Mouse (Mus musculus): ENCODE data around the gene Hivep2. TPM values are rescaled to one million over a fixed set of nuclear protein-coding genes. Genes with fewer than 3 reads are reported as not detected.

The Hivep2 gene
- polyA plus RNA-seq, 1 experiment from 2014 or later: 6.3 TPM

GRCm38 (mm10) chr10:14101966-14102365 is 136.1 kb downstream of the Hivep2 start:
- ATAC-seq: no peak
- Histone ChIP-seq H3K27me3 (no peaks in the 10 kb centered on the region), H3K36me3 (no peaks in the 10 kb centered on the region), H3K4me3 (replicated peaks) (no peak overlapping the region), H3K4me2 (replicated peaks) (no peak overlapping the region), H3K9ac (replicated peaks) (no peak overlapping the region), H3K27ac (no peak overlapping the region), H3K4me1 (replicated peaks) (no peaks in the 10 kb centered on the region), H3K9me3 (no peaks in the 10 kb centered on the region)
- 84% methylated on average over 5 of the region's 5 CpGs for WGBS

- Histone ChIP-seq H3K27ac (no peak overlapping the region), H3K36me3 (no peaks in the 10 kb centered on the region), H3K4me2 (replicated peaks) (no peak overlapping the region), H3K9me3 (no peaks in the 10 kb centered on the region), H3K4me1 (replicated peaks) (no peaks in the 10 kb centered on the region), H3K27me3 (no peaks in the 10 kb centered on the region), H3K4me3 (replicated peaks) (no peak overlapping the region), H3K9ac (replicated peaks) (no peak overlapping the region)
- 82% methylated on average over 7 of the region's 7 CpGs for WGBS
- ATAC-seq: no peak
Observed at GRCm38 (mm10) chr10:14107980-14108671, 142.3 kb downstream of the Hivep2 start.

- Histone ChIP-seq H3K27ac (no peak overlapping the region), H3K4me3 (replicated peaks) (no peak overlapping the region), H3K9me3 (no peaks in the 10 kb centered on the region), H3K36me3 (no peaks in the 10 kb centered on the region), H3K27me3 (no peaks in the 10 kb centered on the region), H3K9ac (replicated peaks) (no peak overlapping the region), H3K4me1 (replicated peaks) (no peaks in the 10 kb centered on the region), H3K4me2 (replicated peaks) (no peak overlapping the region)
- 90% methylated on average over 4 of the region's 4 CpGs for WGBS
- ATAC-seq: no peak
Observed at GRCm38 (mm10) chr10:14115846-14116245, 150.0 kb downstream of the Hivep2 start.

- no peak overlapping the region for H3K4me3 ChIP-seq (replicated peaks)
- H3K4me1 ChIP-seq (replicated peaks): no peaks in the 10 kb centered on the region
- H3K9ac ChIP-seq (replicated peaks): no peak overlapping the region
- no peaks in the 10 kb centered on the region for H3K9me3 ChIP-seq
- no peak overlapping the region for H3K27ac ChIP-seq
- no peak overlapping the region for H3K4me2 ChIP-seq (replicated peaks)
- WGBS: 90% methylated on average over 5 of the region's 5 CpGs
- no peaks in the 10 kb centered on the region for H3K27me3 ChIP-seq
- ATAC-seq: no peak
- H3K36me3 ChIP-seq: no peaks in the 10 kb centered on the region
Observed at GRCm38 (mm10) chr10:14116978-14117377, 151.1 kb downstream of the Hivep2 start.

GRCm38 (mm10) chr10:14119201-14119600 is 153.3 kb downstream of the Hivep2 start:
- Histone ChIP-seq H3K9me3 (no peaks in the 10 kb centered on the region), H3K9ac (replicated peaks) (no peak overlapping the region), H3K36me3 (no peaks in the 10 kb centered on the region), H3K4me3 (replicated peaks) (no peak overlapping the region), H3K4me2 (replicated peaks) (no peak overlapping the region), H3K27me3 (no peaks in the 10 kb centered on the region), H3K4me1 (replicated peaks) (no peaks in the 10 kb centered on the region), H3K27ac (no peak overlapping the region)
- no peak for ATAC-seq
- WGBS: 93% methylated on average over 5 of the region's 5 CpGs

- WGBS: 95% methylated on average over 3 of the region's 3 CpGs
Observed at GRCm38 (mm10) chr10:14120512-14120911, 154.6 kb downstream of the Hivep2 start.

GRCm38 (mm10) chr10:14127826-14128225 is 162.0 kb downstream of the Hivep2 start:
- H3K4me3 ChIP-seq (replicated peaks): no peak overlapping the region
- H3K27ac ChIP-seq: no peak overlapping the region
- no peak for ATAC-seq
- 95% methylated on average over 12 of the region's 12 CpGs for WGBS
- no peaks in the 10 kb centered on the region for H3K27me3 ChIP-seq
- H3K4me2 ChIP-seq (replicated peaks): no peak overlapping the region
- peaks cover 46% of the 10 kb centered on the region for H3K36me3 ChIP-seq
- no peaks in the 10 kb centered on the region for H3K4me1 ChIP-seq (replicated peaks)
- H3K9ac ChIP-seq (replicated peaks): no peak overlapping the region
- no peaks in the 10 kb centered on the region for H3K9me3 ChIP-seq

More at GRCm38 (mm10) chr10:14120512-14120911, 154.6 kb downstream of the Hivep2 start:
- Histone ChIP-seq H3K27ac (no peak overlapping the region), H3K4me1 (replicated peaks) (no peaks in the 10 kb centered on the region), H3K9ac (replicated peaks) (no peak overlapping the region), H3K36me3 (no peaks in the 10 kb centered on the region), H3K4me3 (replicated peaks) (no peak overlapping the region), H3K4me2 (replicated peaks) (no peak overlapping the region), H3K9me3 (no peaks in the 10 kb centered on the region), H3K27me3 (no peaks in the 10 kb centered on the region)
- no peak for ATAC-seq

GRCm38 (mm10) chr10:14130270-14130669 is 164.4 kb downstream of the Hivep2 start:
- H3K9ac ChIP-seq (replicated peaks): no peak overlapping the region
- H3K4me1 ChIP-seq (replicated peaks): no peaks in the 10 kb centered on the region
- H3K27ac ChIP-seq: no peak overlapping the region
- H3K4me2 ChIP-seq (replicated peaks): no peak overlapping the region
- H3K27me3 ChIP-seq: no peaks in the 10 kb centered on the region
- H3K36me3 ChIP-seq: peaks cover 46% of the 10 kb centered on the region
- no peak for ATAC-seq
- 75% methylated on average over 8 of the region's 8 CpGs for WGBS
- H3K9me3 ChIP-seq: no peaks in the 10 kb centered on the region
- no peak overlapping the region for H3K4me3 ChIP-seq (replicated peaks)

GRCm38 (mm10) chr10:14131307-14131706 is 165.4 kb downstream of the Hivep2 start:
- Histone ChIP-seq H3K36me3 (peaks cover 46% of the 10 kb centered on the region), H3K4me3 (replicated peaks) (no peak overlapping the region), H3K9me3 (no peaks in the 10 kb centered on the region), H3K27me3 (no peaks in the 10 kb centered on the region), H3K4me1 (replicated peaks) (no peaks in the 10 kb centered on the region), H3K27ac (no peak overlapping the region), H3K4me2 (replicated peaks) (no peak overlapping the region), H3K9ac (replicated peaks) (no peak overlapping the region)
- no peak for ATAC-seq
- WGBS: 96% methylated on average over 13 of the region's 13 CpGs

GRCm38 (mm10) chr10:14132061-14132460 is 166.2 kb downstream of the Hivep2 start:
- 92% methylated on average over 17 of the region's 17 CpGs for WGBS
- H3K4me2 ChIP-seq (replicated peaks): no peak overlapping the region
- no peaks in the 10 kb centered on the region for H3K4me1 ChIP-seq (replicated peaks)
- ATAC-seq: no peak
- H3K27me3 ChIP-seq: no peaks in the 10 kb centered on the region
- no peaks in the 10 kb centered on the region for H3K9me3 ChIP-seq
- no peak overlapping the region for H3K27ac ChIP-seq
- H3K9ac ChIP-seq (replicated peaks): no peak overlapping the region
- peaks cover 46% of the 10 kb centered on the region for H3K36me3 ChIP-seq
- no peak overlapping the region for H3K4me3 ChIP-seq (replicated peaks)

- Histone ChIP-seq H3K9me3 (no peaks in the 10 kb centered on the region), H3K4me1 (replicated peaks) (no peaks in the 10 kb centered on the region), H3K27ac (no peak overlapping the region), H3K9ac (replicated peaks) (no peak overlapping the region), H3K27me3 (no peaks in the 10 kb centered on the region), H3K36me3 (peaks cover 41% of the 10 kb centered on the region), H3K4me2 (replicated peaks) (no peak overlapping the region), H3K4me3 (replicated peaks) (no peak overlapping the region)
- ATAC-seq: no peak
Observed at GRCm38 (mm10) chr10:14132937-14133336, 167.1 kb downstream of the Hivep2 start.

- no peak overlapping the region for H3K4me2 ChIP-seq (replicated peaks)
- ATAC-seq: no peak
- no peaks in the 10 kb centered on the region for H3K9me3 ChIP-seq
- H3K27me3 ChIP-seq: no peaks in the 10 kb centered on the region
- H3K4me3 ChIP-seq (replicated peaks): no peak overlapping the region
- H3K36me3 ChIP-seq: peaks cover 16% of the 10 kb centered on the region
- H3K27ac ChIP-seq: no peak overlapping the region
- no peaks in the 10 kb centered on the region for H3K4me1 ChIP-seq (replicated peaks)
- no peak overlapping the region for H3K9ac ChIP-seq (replicated peaks)
- WGBS: 87% methylated on average over 3 of the region's 3 CpGs
Observed at GRCm38 (mm10) chr10:14138663-14139062, 172.8 kb downstream of the Hivep2 start.

- H3K9me3 ChIP-seq: no peaks in the 10 kb centered on the region
- no peak overlapping the region for H3K27ac ChIP-seq
- H3K4me1 ChIP-seq (replicated peaks): no peaks in the 10 kb centered on the region
- no peaks in the 10 kb centered on the region for H3K27me3 ChIP-seq
- no peak overlapping the region for H3K4me2 ChIP-seq (replicated peaks)
- no peak for ATAC-seq
- 90% methylated on average over 3 of the region's 3 CpGs for WGBS
- H3K36me3 ChIP-seq: peaks cover 36% of the 10 kb centered on the region
- H3K9ac ChIP-seq (replicated peaks): no peak overlapping the region
- H3K4me3 ChIP-seq (replicated peaks): no peak overlapping the region
Observed at GRCm38 (mm10) chr10:14144840-14145239, 179.0 kb downstream of the Hivep2 start.

All from midbrain, embryonic 13.5 days (tissue).